Mouse (Mus musculus) left cerebral cortex, postnatal 14 days (tissue): ENCODE results near the gene E130309D02Rik. TPM values are rescaled to one million over a fixed set of nuclear protein-coding genes. Genes with fewer than 3 reads are reported as not detected.

Experiments used
- DNase-seq, 2 experiments: peaks; one replicate each; pipeline ENCODE4 v3.0.0; 2021 to 2022; ENCODE audit warnings: low spot score in 2 of 2, mixed read lengths in 1 of 2
- intact Hi-C: fragments of 180-260 bp; cut with DNase I; formaldehyde crosslinking; loops from one replicate; pipeline ENCODE4 v1.15.1; 2025
- total RNA-seq, 2 experiments: library from RNA; stranded (reverse); gene quantifications; 2 replicates each; pipeline ENCODE4 v1.2.3; 2021

E130309D02Rik gene
- total RNA-seq, 2 experiments from 2014 or later = 22.2 to 22.3 TPM

- intact Hi-C loops = no loop called here
- DNase-seq = no peak
These were observed 341 bp upstream of the E130309D02Rik start for GRCm38 (mm10) chr5:143315514-143315888.

GRCm38 (mm10) chr5:143314183-143314729 is 904 bp downstream of the E130309D02Rik start:
- no peak for DNase-seq
- intact Hi-C loops = no loop called here

- peak; percentile 79 to 84 for DNase-seq
- intact Hi-C loops = no loop called here
These were observed 3.3 kb downstream of the E130309D02Rik start for GRCm38 (mm10) chr5:143311886-143312285.

GRCm38 (mm10) chr5:143309916-143310315 is 5.2 kb downstream of the E130309D02Rik start:
- no peak for DNase-seq
- intact Hi-C loops = no loop called here

- no peak for DNase-seq
- intact Hi-C loops = no loop called here
These were observed 6.3 kb downstream of the E130309D02Rik start for GRCm38 (mm10) chr5:143308825-143309224.

- intact Hi-C loops = loop anchor here (5.0 kb wide), 1 partner anchor 127 kb away; no protein-coding TSS in a partner anchor
- no peak for DNase-seq
These were observed 10.9 kb downstream of the E130309D02Rik start for GRCm38 (mm10) chr5:143304251-143304650.

GRCm38 (mm10) chr5:143301296-143301695 is 13.9 kb downstream of the E130309D02Rik start:
- intact Hi-C loops = loop anchor here (5.0 kb wide), 1 partner anchor 124 kb away; no protein-coding TSS in a partner anchor
- no peak for DNase-seq

- intact Hi-C loops = loop anchor here (5.0 kb wide), 2 partner anchors 52 to 122 kb away; no protein-coding TSS in a partner anchor
- peak; percentile 72 to 75 for DNase-seq
These were observed 15.5 kb downstream of the E130309D02Rik start for GRCm38 (mm10) chr5:143299686-143300085.

GRCm38 (mm10) chr5:143298391-143298790 is 16.8 kb downstream of the E130309D02Rik start:
- intact Hi-C loops = loop anchor here (5.0 kb wide), 1 partner anchor 51 kb away; no protein-coding TSS in a partner anchor
- no peak for DNase-seq

GRCm38 (mm10) chr5:143297986-143298385 is 17.2 kb downstream of the E130309D02Rik start:
- DNase-seq = no peak
- intact Hi-C loops = loop anchor here (5.0 kb wide), 1 partner anchor 51 kb away; no protein-coding TSS in a partner anchor

GRCm38 (mm10) chr5:143295330-143295729 is 19.8 kb downstream of the E130309D02Rik start:
- intact Hi-C loops = loop anchor here (5.0 kb wide), 1 partner anchor 48 kb away; no protein-coding TSS in a partner anchor
- peak in 1 of 2 experiments; percentile 52 for DNase-seq

- no peak for DNase-seq
- intact Hi-C loops = loop anchor here (5.0 kb wide), 1 partner anchor 48 kb away; no protein-coding TSS in a partner anchor
These were observed 20.3 kb downstream of the E130309D02Rik start for GRCm38 (mm10) chr5:143294862-143295261.

- intact Hi-C loops = no loop called here
- DNase-seq = no peak
These were observed 21.8 kb downstream of the E130309D02Rik start, which contains the start of gene Zfp853 for GRCm38 (mm10) chr5:143293404-143293803. TSS of gene Zfp853 (minus strand) at chr5:143293623.

GRCm38 (mm10) chr5:143292879-143293278 is 22.3 kb downstream of the E130309D02Rik start:
- no peak for DNase-seq
- intact Hi-C loops = no loop called here

- intact Hi-C loops = no loop called here
- no peak for DNase-seq
These were observed 25.9 kb downstream of the E130309D02Rik start for GRCm38 (mm10) chr5:143289299-143289698.

- no peak for DNase-seq
- intact Hi-C loops = no loop called here
These were observed 26.7 kb downstream of the E130309D02Rik start for GRCm38 (mm10) chr5:143288378-143288911.

GRCm38 (mm10) chr5:143287774-143288328 is 27.3 kb downstream of the E130309D02Rik start:
- no peak for DNase-seq

GRCm38 (mm10) chr5:143284762-143285161 is 30.4 kb downstream of the E130309D02Rik start:
- DNase-seq = no peak
- intact Hi-C loops = no loop called here

More at GRCm38 (mm10) chr5:143287774-143288328, 27.3 kb downstream of the E130309D02Rik start:
- intact Hi-C loops = no loop called here

GRCm38 (mm10) chr5:143279247-143279646 is 35.9 kb downstream of the E130309D02Rik start:
- DNase-seq = no peak
- intact Hi-C loops = no loop called here

- intact Hi-C loops = no loop called here
These were observed 39.4 kb downstream of the E130309D02Rik start for GRCm38 (mm10) chr5:143275761-143276160.

More at GRCm38 (mm10) chr5:143275761-143276160, 39.4 kb downstream of the E130309D02Rik start:
- no peak for DNase-seq
